Mouse (Mus musculus): ENCODE results near the gene Abhd14a. TPM values are rescaled to one million over a fixed set of nuclear protein-coding genes. Genes with fewer than 3 reads are reported as not detected.

The Abhd14a gene
- total RNA-seq, 2 experiments from 2014 or later: 38.2 to 41.5 TPM

DNA sequence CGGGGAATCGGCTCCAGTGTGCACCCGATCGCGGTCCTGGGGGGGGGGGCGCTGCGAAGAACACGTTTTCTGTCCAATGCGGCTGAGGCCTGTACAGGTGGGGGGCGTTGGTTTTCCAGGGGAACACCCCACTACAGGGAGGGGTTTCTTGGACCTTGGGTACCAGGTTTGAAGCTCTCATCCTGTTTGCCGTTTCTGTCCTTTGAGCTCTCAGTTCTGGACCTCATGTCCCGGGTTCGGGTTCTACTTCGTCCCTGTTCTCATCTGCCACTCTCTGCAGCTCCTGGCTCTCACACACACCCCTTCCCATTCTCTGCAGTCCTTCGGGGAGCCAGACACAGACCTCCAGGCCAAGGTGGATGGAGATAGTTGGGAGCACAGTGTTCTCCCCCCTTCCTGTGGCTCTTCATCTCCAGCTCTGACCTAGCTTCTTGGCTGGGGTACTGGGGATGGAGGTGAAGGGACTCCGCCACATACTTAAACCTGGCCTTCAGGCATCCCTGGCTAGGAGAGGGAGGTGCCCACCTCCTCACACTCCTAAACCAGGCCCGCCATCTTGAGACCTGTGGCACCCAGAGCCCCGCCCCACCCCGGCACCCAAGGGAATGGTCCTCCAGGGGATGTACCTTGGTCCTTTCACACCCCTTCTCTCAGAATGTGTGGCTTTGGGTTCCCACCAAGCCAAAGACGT lies 6.7 kb upstream of the Abhd14a start:
- no peak for DNase-seq (ENCODE audit: extremely low spot score in 1 of 2, low spot score in 1 of 2)

DNA sequence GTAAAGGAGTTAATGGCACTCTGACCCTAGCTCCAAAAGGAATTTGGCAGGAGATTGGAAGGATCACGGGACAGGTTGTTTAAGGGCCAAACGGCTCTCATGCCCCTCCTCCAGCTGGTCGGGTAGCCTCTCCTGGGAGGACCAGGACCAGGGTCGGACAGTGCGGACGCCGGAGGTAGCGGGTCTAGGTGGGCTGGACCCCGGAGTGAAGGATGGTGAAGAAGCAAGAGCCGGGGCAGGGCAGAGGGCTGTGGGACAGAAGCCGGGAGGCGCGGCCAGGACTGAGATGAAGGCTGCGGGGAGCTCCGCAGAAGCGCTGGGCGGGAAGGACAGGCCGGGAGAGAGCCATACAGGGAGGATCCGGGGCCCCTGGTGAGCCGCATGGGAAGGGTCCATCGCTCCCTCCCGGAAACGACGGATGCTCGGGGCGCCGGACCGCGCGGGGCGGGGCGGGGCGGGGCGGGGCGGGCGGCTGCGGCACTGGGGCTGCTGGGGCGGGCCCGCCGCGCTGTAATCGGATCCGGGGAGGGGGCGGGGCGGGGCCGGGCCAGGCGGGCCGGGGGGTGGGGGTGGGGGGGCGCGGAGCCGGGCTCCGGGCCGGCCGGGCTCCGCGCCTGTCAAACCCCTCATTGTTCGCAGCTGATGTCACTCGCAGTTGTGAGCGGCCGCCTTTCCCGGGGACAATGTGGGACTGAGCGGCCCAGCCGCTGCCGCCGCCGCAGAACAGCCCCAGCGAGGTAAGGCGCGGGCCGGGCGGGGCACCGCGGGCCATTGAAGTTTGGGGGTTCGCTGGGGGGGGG lies 6.0 kb upstream of the Abhd14a start, which contains the start of gene Pcbp4:
Pcbp4 (plus strand) TSS at position 21 of the 800 bp plus-strand sequence.
- peak in 1 of 2 experiments; percentile 59 for DNase-seq (ENCODE audit: extremely low spot score in 1 of 2, low spot score in 1 of 2)

DNA sequence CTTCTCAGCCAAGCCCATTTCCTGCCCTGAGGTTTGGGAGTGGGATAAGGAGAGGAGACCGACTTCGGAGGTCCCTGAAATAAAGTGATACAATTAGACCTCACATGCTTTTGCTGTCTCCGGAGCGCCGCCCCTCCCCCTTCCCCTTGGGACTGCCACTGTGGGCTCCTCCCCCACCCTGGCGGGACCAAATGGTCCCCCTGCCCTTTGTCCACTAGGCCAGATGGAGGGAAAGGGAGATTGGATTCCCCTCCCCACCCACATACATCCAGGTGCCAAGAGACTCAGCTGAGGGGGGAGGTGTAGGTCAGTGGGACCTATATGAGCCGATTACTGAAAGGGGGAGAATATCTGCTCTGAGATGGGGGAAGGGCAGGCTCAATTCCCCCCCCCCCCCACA lies 5.3 kb upstream of the Abhd14a start:
- DNase-seq (ENCODE audit: extremely low spot score in 1 of 2, low spot score in 1 of 2): no peak

GRCm38 (mm10) chr9:106452351-106452750 lies 4.9 kb upstream of the Abhd14a start:
- no peak for DNase-seq (ENCODE audit: extremely low spot score in 1 of 2, low spot score in 1 of 2)

DNA sequence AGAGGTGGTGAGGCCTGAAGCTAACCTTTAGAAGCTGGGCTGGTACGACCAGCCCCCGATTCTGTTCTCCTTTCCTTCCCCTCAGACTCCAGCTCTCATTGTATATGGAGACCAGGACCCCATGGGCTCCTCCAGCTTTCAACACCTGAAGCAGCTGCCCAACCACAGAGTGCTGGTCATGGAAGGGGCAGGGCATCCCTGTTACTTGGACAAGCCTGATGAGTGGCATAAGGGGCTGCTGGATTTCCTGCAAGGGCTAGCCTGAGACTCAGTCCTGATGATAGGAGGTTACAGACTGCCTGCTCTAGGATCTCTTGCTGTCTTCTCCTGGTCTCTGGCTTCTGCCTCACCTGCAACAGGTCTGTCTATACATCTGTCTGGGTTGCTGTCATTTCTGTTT lies 4.4 kb upstream of the Abhd14a start:
- DNase-seq (ENCODE audit: extremely low spot score in 1 of 2, low spot score in 1 of 2): no peak

DNA sequence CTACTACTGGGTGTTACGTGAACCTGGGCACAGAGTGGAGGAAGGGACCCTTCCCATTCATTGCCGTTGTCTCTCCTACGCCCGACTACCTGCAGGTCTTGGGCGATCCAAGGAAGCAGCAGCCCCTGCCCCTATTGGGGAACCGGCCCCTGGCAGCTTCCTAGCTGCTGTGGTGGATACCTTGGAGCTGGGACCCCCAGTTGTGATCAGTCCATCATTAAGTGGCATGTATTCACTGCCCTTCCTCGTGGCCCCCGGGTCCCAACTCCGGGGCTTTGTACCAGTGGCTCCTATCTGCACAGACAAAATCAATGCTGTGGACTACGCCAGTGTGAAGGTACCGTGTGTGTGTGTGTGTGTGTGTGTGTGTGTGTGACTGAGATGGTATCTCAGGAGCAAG lies 3.8 kb upstream of the Abhd14a start:
- DNase-seq (ENCODE audit: extremely low spot score in 1 of 2, low spot score in 1 of 2): no peak

DNA sequence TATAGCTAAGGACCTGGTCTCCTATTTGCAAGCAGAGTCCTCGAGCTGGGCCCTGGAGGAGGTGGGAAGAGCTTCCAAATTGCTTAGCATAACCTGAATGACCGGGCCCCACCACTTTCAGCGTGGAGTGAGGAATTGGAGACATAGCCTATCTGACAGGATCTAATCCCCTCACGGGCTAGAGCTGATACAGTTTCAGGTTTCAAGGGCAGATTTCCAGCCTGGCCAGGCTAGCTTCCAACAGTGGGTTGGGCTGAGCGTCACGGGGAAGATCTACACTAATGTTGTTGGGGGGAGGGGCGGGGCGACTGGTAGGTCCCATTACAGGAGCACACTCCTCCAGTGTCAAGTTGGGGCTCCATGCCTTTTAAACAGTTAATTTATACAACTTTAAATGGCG lies 3.2 kb upstream of the Abhd14a start:
- DNase-seq (ENCODE audit: extremely low spot score in 1 of 2, low spot score in 1 of 2): no peak

DNA sequence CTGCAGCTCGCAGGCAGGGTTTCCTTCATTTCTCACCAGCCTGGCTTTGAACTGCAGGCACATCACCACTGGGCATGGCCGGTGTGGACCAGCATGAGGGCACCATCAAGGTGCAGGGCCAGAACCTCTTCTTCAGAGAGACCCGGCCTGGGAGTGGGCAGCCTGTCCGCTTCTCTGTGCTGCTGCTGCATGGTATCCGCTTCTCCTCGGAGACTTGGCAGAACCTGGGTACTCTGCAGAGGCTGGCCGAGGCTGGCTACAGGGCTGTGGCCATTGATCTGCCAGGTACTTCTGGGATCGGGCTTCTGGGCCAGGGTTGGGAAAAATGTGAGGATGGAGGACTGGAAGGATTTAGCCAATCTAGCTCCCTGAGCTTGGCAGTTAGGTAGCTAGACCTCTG lies 2.5 kb upstream of the Abhd14a start:
- DNase-seq (ENCODE audit: extremely low spot score in 1 of 2, low spot score in 1 of 2): no peak

DNA sequence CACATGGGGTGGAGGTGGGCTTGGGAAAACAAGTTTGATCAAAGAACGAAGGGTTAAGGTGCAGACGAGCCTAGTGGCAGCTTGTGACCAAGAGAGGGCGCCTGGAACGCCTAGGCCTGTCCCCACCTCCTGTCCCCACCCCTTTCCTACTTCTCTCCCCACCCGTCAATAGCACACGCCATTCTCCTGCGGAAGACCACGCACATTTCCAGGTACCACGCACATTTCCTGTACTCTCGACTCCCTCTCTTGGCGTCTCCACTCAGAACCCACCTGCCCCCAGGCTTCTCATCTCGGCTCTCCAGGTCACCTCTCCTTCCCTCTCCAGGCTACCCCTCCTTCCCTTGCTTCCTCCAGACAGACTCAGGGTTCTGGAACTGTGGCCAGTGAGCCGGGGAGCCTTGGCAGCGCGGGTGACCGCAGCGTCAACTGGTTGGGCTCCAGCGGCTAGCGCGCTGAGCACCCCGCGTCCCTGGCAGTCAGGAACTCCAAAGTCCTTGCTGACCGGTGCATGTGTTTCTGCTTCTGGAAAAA lies 1.1 kb upstream of the Abhd14a start:
- DNase-seq (ENCODE audit: extremely low spot score in 1 of 2, low spot score in 1 of 2): peak; percentile 46 to 59

DNA sequence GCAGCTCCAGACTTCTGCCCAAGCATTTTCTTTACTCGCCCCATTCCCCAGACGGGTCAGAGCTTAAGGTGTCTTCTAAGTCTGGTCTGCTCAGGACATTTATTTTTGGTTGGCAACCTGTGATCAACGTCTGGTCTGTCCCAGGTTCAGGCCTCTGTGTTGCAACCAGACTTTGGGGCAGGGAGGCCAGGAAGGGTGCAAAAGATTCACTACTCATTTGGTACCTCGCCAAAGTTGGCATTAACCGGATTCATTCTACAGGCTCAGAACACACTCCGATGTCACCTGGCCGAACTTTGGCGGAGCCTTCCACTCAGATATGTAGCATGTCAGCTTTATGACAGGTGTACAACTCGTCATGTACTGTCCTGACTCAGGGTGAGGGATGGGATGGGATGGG lies 473 bp upstream of the Abhd14a start:
- no peak for DNase-seq (ENCODE audit: extremely low spot score in 1 of 2, low spot score in 1 of 2)

DNA sequence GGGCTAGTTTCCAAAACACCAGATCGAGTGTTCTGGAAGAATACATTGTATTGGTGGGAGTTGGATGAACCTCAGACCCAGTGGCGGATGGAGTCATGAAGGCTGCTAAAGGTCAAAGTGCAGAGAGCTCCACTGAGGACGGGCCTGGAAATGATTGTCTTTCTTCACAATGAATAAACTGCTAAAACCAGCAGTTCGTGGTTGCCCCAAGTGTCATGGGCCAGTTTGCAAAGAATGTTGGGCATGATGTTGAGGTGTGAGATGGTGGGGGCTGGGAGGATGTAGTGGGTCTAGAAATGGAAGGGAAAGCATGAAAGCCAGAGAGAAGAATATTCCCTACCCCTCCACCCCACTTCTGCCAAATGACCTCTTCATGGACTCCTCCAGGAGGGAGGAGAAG lies 2.6 kb downstream of the Abhd14a start:
- DNase-seq (ENCODE audit: extremely low spot score in 1 of 2, low spot score in 1 of 2): no peak

DNA sequence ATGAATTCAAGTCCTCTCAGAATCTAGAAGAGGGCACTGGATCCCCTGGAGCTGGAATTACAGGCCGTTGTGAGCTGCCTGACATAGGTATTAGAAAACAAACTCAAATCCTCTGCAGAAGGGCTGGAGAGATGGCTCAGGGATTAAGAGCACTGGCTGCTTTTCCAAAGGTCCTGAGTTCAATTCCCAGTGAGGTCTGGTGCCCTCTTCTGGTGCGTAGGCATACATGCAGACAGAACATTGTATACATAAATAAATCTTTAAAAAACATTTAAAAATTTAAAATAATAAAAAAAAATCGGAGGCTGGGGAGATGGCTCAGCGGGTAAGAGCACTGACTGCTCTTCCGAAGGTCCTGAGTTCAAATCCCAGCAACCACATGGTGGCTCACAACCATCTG lies 4.8 kb downstream of the Abhd14a start:
- no peak for DNase-seq (ENCODE audit: extremely low spot score in 1 of 2, low spot score in 1 of 2)

- DNase-seq (ENCODE audit: extremely low spot score in 1 of 2, low spot score in 1 of 2): no peak
These were observed 10.9 kb downstream of the Abhd14a start for GRCm38 (mm10) chr9:106436566-106436965.

- DNase-seq (ENCODE audit: extremely low spot score in 1 of 2, low spot score in 1 of 2): no peak
These were observed 14.1 kb downstream of the Abhd14a start for GRCm38 (mm10) chr9:106433389-106433788.

GRCm38 (mm10) chr9:106430015-106430264 lies 17.5 kb downstream of the Abhd14a start:
- no peak for DNase-seq (ENCODE audit: extremely low spot score in 1 of 2, low spot score in 1 of 2)

DNA sequence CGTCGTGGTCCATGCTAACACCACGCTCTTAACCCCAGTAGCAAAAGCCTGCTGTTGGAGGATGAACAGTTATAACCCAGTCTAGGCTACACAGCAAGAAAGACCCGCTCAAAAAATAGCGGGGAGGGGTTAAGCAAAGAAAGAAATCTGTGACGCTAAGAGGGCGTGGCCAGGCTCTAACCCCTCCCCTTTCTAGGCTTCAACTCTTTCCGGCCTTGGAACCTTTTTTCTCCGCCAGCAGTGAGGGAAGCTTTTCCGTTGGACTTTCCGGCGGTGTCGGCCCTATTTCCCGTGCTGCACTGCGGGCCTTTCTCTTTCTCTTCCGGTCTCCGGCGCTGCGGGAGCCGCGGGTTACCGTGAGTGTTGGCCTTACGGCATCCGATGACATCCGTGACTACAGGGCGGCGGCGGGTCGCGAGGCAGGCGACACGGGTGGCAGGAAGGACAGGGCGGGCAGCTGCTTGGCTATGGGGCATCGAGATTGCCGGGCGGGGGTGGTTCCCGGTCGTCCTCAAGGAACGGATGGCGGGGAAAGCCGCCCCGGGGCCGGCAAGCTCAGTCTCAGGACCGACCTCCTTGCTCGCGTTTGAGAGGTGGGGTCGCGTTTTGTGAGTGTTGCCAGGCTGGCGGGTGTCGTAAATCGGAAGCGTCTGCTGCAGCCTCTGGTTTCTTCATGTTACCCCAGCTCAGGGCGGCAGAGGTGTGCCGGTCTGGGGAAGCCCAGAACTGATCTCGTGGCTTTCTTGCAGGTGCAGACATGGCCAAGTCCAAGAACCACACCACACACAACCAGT lies 18.1 kb downstream of the Abhd14a start, which contains the start of gene Rpl29:
Rpl29 (plus strand) TSS at position 234 of the 794 bp plus-strand sequence.
- peak; percentile 88 to 93 for DNase-seq (ENCODE audit: extremely low spot score in 1 of 2, low spot score in 1 of 2)

DNA sequence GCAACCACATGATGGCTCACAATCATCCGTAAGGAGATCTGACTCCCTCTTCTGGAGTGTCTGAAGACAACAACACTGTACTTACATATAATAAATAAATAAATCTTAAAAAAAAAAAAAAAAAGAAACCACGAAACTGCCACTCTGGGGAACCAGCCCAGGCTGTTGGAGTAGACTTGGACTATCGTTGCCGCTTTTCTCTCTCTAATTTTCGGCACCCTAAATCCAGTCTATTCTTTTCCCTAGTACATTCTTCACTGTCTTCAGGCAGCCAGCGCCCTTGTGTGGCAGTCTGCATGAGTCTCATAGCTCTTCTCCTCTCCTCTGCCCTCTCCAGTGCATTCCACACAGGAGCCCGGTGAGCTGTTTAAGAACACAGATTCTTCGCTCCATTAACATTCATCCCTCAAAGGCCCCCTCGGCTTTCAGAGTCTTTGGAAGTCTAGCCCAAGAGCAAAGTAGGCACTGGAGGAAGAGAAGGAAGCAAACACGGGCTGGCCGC lies 18.7 kb downstream of the Abhd14a start:
- no peak for DNase-seq (ENCODE audit: extremely low spot score in 1 of 2, low spot score in 1 of 2)

DNA sequence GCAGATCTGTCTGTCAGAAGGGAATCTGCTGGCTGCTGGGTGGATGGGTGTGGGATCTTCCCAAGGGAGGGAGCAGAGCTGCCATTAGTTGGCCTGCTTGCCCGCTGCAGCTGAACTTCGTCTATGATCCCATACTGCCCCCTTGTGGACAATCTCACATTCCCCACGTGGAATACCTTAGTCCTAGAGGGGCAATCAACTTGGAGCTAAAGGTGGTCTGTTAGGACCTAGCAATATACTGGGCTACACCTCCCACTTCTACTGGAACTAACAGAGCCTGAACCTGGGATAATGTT lies 25.7 kb downstream of the Abhd14a start:
- DNase-seq (ENCODE audit: extremely low spot score in 1 of 2, low spot score in 1 of 2): peak; percentile 80 to 86

- no peak for DNase-seq (ENCODE audit: extremely low spot score in 1 of 2, low spot score in 1 of 2)
These were observed 26.2 kb downstream of the Abhd14a start for GRCm38 (mm10) chr9:106421033-106421864.

DNA sequence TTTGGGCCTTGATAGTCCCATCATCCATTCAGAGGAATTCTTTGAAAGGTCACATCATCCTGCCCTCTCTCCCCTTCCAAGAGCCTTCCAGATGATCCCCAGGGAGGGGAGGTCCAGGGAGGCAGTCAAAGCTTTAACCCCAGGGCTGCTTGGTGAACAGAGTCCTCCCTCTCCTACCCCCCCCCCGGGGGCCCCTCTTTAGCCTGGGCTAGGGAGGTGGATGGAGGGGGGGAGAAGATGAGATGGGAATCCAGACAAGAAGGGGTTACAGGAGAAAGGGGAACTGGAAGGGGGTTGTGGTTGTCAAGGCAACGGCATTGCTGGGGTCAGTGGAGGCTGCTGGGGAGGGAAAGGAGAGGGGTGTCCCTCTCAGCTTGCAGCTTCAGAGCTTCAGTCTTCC lies 26.9 kb downstream of the Abhd14a start:
- DNase-seq (ENCODE audit: extremely low spot score in 1 of 2, low spot score in 1 of 2): no peak
